Mouse (Mus musculus): ENCODE data around the gene Sema5b.

DNA sequence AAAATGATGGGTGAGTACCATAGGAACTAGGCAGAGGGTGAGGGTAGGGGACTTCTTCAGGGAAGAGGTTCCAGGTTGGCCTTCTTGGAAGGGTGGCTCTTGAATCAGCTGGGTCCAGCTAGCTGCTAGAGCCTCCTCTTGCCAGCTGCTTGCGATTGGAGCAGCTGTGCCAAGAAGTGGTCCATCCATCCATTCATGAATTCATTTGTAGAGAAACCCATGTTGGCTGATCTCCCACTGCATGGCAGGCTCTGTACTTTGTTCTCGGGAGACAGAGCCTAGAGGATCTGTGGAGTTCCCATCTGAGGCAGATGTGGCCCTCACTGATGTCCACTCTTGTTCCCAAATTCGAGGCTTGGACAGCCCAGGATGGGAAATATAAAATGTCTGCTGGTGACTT is 66.3 kb downstream of the Sema5b start:
- TF ChIP-seq POLR2A (IDR thresholded peaks at IDR 0.05; ENCODE audit: insufficient read depth, low read depth, low read length) (no peak), CTCF (IDR thresholded peaks at IDR 0.05; ENCODE audit: insufficient read depth, low read depth, low read length) (no peak)
